Mouse (Mus musculus) heart, postnatal 14 days (tissue): ENCODE results near the gene Sel1l2. TPM values are rescaled to one million over a fixed set of nuclear protein-coding genes. Genes with fewer than 3 reads are reported as not detected.
"Not testable (repeated sequence)": the region's sequence is repeated elsewhere in the genome, so short reads cannot be mapped to it uniquely, and the experiment has no call there.

Experiments
- DNase-seq, 2 experiments: peaks; one replicate each; pipeline ENCODE4 v3.0.0; 2021 to 2022
- intact Hi-C: fragments of 180-260 bp; cut with DNase I; formaldehyde crosslinking; loops from one replicate; pipeline ENCODE4 v1.15.1; 2025
- total RNA-seq, 2 experiments: library from RNA; stranded (reverse); gene quantifications; 2 replicates each; pipeline ENCODE4 v1.2.3; 2021

Sel1l2 gene
- total RNA-seq, 2 experiments from 2014 or later, result not detected

- DNase-seq, result no peak
- intact Hi-C loops, result no loop called here
Observed at GRCm38 (mm10) chr2:140215965-140216364, 173.5 kb downstream of the Sel1l2 start.

GRCm38 (mm10) chr2:140215415-140215814, 174.1 kb downstream of the Sel1l2 start:
- intact Hi-C loops, result no loop called here
- DNase-seq, result no peak

GRCm38 (mm10) chr2:140214519-140215027, 174.9 kb downstream of the Sel1l2 start:
- intact Hi-C loops, result no loop called here
- DNase-seq, result no peak

GRCm38 (mm10) chr2:140203756-140204155, 185.8 kb downstream of the Sel1l2 start:
- intact Hi-C loops, result loop anchor here (5.0 kb wide), 1 partner anchor 224 kb away; no protein-coding TSS in a partner anchor
- DNase-seq, result no peak

DNA sequence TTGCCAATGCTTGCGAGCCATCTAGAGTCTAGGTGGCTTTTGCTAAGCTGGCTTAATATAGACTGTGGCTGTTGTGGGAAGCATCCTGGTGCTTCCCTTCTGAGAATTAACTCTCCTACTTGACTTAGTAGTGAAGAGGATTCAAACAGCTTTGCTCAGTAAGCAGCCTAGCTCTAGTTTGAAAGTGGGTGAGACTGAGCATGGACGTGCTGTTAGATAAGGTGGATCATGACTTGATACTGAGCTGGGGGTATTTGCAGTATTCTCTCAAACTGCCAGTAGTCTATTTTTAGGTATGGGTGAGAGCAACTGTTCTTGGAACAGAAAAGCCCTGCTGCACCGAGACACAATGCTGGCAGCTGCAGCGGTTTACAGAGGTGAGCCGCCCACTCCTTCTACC, 186.9 kb downstream of the Sel1l2 start:
- intact Hi-C loops, result loop anchor here (5.0 kb wide), 1 partner anchor 225 kb away; no protein-coding TSS in a partner anchor
- DNase-seq, result peak in 1 of 2 experiments; percentile 14

- intact Hi-C loops, result loop anchor here (5.0 kb wide), 1 partner anchor 227 kb away; no protein-coding TSS in a partner anchor
- DNase-seq, result no peak
Observed at GRCm38 (mm10) chr2:140200713-140201112, 188.8 kb downstream of the Sel1l2 start.

GRCm38 (mm10) chr2:140185685-140186210, 203.8 kb downstream of the Sel1l2 start:
- DNase-seq, intact Hi-C loops: not testable (repeated sequence)

Other genes with a start within 250 kb of the Sel1l2 start
- not detected for gene Gm17374, start 237.7 kb downstream of the Sel1l2 start, total RNA-seq
- gene Esf1, start 219.1 kb downstream of the Sel1l2 start, total RNA-seq, result 10 to 100 TPM; 12.3 to 12.6 TPM
- 10 to 100 TPM; 26.6 to 30.0 TPM for gene Ndufaf5, start 219.1 kb downstream of the Sel1l2 start, total RNA-seq
- gene Macrod2, start 5.6 kb upstream of the Sel1l2 start, total RNA-seq, result 10 to 100 TPM in 1 of 2 experiments, 1 to 10 TPM in 1; 9.9 to 10.1 TPM